Mouse (Mus musculus) ES-E14 (cell line): ENCODE results near the gene Ncam1.

Source experiments
- HCFC1 ChIP-seq: IDR thresholded peaks from 2 replicates; pipeline ENCODE4 v1.6.1; 2012; ENCODE audit warnings: low read length, inconsistent platforms, borderline replicate concordance; ENCODE audit not compliant: insufficient read depth
- ZNF384 ChIP-seq: IDR thresholded peaks from 2 replicates; pipeline ENCODE4 v1.6.1; 2012; ENCODE audit warnings: low read depth, low read length, inconsistent platforms

- no peak for TF ChIP-seq ZNF384
- TF ChIP-seq HCFC1, result no peak
Observed at GRCm38 (mm10) chr9:49745696-49746095, 53.0 kb downstream of the Ncam1 start.
